Mouse (Mus musculus) large intestine, adult 2 months (tissue): ENCODE measurements around the gene Ikzf3. TPM values are rescaled to one million over a fixed set of nuclear protein-coding genes. Genes with fewer than 3 reads are reported as not detected.

Source experiments
- DNase-seq: peaks from one replicate; pipeline ENCODE4 v3.0.0-alpha.2; 2012; ENCODE audit warnings: low read depth, low spot score
- WGBS: fragments of 180-500 bp; shearing (Covaris S2); methylation state at CpG from one replicate; pipeline ENCODE4 v1.1.7; 2018; 5-methylcytosine and 5-hydroxymethylcytosine counted together
- polyA plus RNA-seq: library from polyadenylated mRNA; depleted of rRNA; stranded (reverse); fragments of >200 nt; gene quantifications from 2 replicates; pipeline ENCODE4 v1.2.3, GENCODE M21; 2012; rRNA removed

The Ikzf3 gene
- polyA plus RNA-seq, 1 experiment: 8.1 TPM

DNA sequence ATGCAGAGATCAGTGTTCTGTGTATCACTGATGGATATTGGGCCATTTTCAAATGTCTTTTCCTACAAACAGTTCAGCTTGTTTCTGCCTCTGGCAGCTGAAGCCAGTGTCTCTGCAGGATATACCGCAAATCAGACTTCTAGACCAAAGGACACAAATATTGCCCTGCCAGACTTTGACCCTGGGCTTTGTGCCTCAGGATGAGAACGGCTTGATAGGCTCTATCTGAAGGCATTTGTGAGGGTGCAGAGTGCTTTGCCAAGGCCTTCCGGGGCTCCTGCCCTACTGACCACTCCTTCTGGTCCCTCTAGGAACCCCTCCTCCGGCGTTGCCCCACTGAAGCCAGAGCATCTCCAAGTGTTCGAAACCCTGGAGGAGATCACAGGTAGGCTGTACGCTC, 119.2 kb downstream of the Ikzf3 start:
- WGBS: 45% methylated on average over 7 of the region's 7 CpGs
- DNase-seq: no peak

DNA sequence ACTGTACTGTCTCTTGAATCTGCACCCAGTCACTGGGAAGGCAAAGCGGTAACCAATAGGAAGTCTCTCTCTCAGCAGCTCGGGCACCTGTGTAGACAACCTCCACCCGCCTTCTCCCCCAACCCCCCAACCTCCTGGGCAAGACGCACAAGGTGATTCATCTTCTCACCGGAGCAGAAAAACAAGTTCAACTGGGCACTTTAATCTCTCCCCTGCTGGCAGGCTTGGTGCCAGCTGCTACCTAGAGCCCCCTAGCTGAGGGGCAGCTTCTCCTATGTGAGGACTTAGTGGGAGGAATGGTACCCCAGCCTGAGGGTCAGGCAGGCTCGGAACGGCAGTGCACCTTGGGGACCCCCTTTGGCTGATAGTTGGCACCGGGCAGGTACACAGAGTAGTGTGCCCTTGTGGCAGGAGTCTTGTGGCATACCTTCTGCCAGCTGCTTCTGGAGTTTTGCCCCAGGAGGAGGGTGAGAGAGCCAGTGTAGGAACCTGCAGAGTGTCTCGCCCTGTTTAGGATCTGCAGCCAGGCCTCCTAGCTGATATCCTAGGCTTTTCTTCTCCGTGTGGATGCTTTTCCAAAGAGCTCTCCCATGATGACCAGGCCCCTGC, 126.8 kb downstream of the Ikzf3 start:
- no peak for DNase-seq
- WGBS: 35% methylated on average over 10 of the region's 10 CpGs

DNA sequence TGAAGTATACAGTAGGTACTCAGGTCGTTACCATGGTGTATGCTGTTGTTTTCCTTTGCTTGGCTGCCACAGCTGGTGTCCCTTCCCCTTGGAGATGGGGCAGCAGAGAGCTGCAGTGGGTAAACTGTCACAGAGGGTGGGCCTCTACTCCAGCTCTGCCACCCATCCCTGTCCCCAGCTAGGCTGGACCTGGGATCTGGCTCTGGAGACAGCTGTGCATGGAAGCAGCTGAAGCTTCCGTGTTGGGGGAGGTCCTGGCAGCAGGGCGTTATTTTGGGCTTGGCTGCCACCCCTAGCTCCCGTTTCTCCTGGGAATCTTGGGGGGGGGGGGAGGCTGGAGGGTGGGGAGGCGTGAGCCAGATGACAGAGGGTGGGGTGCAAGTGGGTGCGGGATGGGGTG, 127.6 kb downstream of the Ikzf3 start:
- 19% methylated on average over 6 of the region's 6 CpGs for WGBS
- no peak for DNase-seq

DNA sequence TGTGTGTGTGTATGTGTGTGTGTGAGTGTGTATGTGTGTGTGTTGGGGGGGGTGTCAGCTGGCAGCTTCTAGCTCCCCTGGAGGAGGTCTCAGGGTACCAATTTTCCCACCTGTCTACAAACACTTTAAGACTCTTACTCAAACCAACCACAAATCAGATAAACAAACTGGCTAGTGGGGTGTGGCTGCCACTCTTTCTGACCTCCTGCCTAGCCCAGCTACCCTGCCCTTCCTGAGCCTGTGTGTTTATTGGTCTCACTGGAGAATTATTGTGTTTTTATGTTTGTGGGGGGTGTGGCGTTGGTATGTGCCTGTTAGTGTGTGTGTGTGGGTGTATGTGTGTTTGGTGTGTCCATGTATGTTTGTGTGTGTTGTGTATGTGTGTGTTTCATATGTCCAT, 128.8 kb downstream of the Ikzf3 start:
- DNase-seq: no peak
- 23% methylated on average over 1 of the region's 1 CpGs for WGBS

Other genes with a start within 250 kb of the Ikzf3 start
- 0.04 TPM in 1 of 2 replicates, not detected in the other for gene Neurod2, start 216.4 kb downstream of the Ikzf3 start, polyA plus RNA-seq
- gene Ppp1r1b, start 197.6 kb downstream of the Ikzf3 start, polyA plus RNA-seq: 382 and 459 TPM in 2 replicates
- gene Stard3, start 187.7 kb downstream of the Ikzf3 start, polyA plus RNA-seq: 68.3 and 98.9 TPM in 2 replicates
- 0.60 and 0.69 TPM in 2 replicates for gene Tcap, start 162.2 kb downstream of the Ikzf3 start, polyA plus RNA-seq
- not detected in 2 replicates for gene Pnmt, start 159.6 kb downstream of the Ikzf3 start, polyA plus RNA-seq
- 34.0 and 37.9 TPM in 2 replicates for gene Pgap3, start 145.5 kb downstream of the Ikzf3 start, polyA plus RNA-seq
- 62.1 and 92.7 TPM in 2 replicates for gene Erbb2, start 133.6 kb downstream of the Ikzf3 start, polyA plus RNA-seq
- 72.4 and 90.3 TPM in 2 replicates for gene Mien1, start 107.0 kb downstream of the Ikzf3 start, polyA plus RNA-seq
- 83.7 and 92.9 TPM in 2 replicates for gene Grb7, start 99.6 kb downstream of the Ikzf3 start, polyA plus RNA-seq
- gene Zpbp2, start 5.1 kb upstream of the Ikzf3 start, polyA plus RNA-seq: 0.31 and 0.78 TPM in 2 replicates
- gene Ormdl3, start 41.3 kb upstream of the Ikzf3 start, polyA plus RNA-seq: 45.7 and 70.2 TPM in 2 replicates
- gene Lrrc3c, start 52.3 kb upstream of the Ikzf3 start, polyA plus RNA-seq: not detected in 2 replicates
- gene Gm12355, start 79.6 kb upstream of the Ikzf3 start, polyA plus RNA-seq: not detected in 2 replicates
- not detected in 2 replicates for gene Gsdma3, start 80.3 kb upstream of the Ikzf3 start, polyA plus RNA-seq
- 0.89 and 1.8 TPM in 2 replicates for gene Gsdma2, start 100.7 kb upstream of the Ikzf3 start, polyA plus RNA-seq
- gene Gsdma, start 118.3 kb upstream of the Ikzf3 start, polyA plus RNA-seq: 0.41 and 0.51 TPM in 2 replicates
- 186 and 196 TPM in 2 replicates for gene Psmd3, start 136.5 kb upstream of the Ikzf3 start, polyA plus RNA-seq
- not detected in 2 replicates for gene Csf3, start 155.2 kb upstream of the Ikzf3 start, polyA plus RNA-seq
- 43.2 and 50.8 TPM in 2 replicates for gene Med24, start 183.4 kb upstream of the Ikzf3 start, polyA plus RNA-seq
- gene Thra, start 194.6 kb upstream of the Ikzf3 start, polyA plus RNA-seq: 55.9 and 83.8 TPM in 2 replicates
- gene Nr1d1, start 229.3 kb upstream of the Ikzf3 start, polyA plus RNA-seq: 32.0 and 71.6 TPM in 2 replicates
- gene Msl1, start 249.5 kb upstream of the Ikzf3 start, polyA plus RNA-seq: 22.1 and 32.3 TPM in 2 replicates